Mouse (Mus musculus) midbrain, embryonic 15.5 days (tissue): ENCODE results near the gene Olfr657. TPM values are rescaled to one million over a fixed set of nuclear protein-coding genes. Genes with fewer than 3 reads are reported as not detected.

Experiments used
- ATAC-seq: fragments of 200-750 bp; cut with Nextera tagmentation; replicated peaks from 2 replicates; pipeline ENCODE4 v1.8.0; 2017; ENCODE audit warnings: moderate TSS enrichment
- H3K27ac ChIP-seq: fragments of 300-500 bp; sonication (generic); 2 replicates; pipeline ENCODE4 v1.5.1; 2015; ENCODE audit warnings: mild to moderate bottlenecking, inconsistent platforms
- H3K27me3 ChIP-seq: fragments of 300-500 bp; sonication (generic); replicated peaks from 2 replicates; pipeline ENCODE4 v1.6.1; 2015; ENCODE audit warnings: inconsistent platforms
- H3K36me3 ChIP-seq: fragments of 300-500 bp; sonication (generic); replicated peaks from 2 replicates; pipeline ENCODE4 v1.6.1; 2015; ENCODE audit warnings: inconsistent platforms
- H3K4me1 ChIP-seq: fragments of 300-500 bp; sonication (generic); 2 replicates; pipeline ENCODE4 v1.6.1; 2015; ENCODE audit warnings: inconsistent platforms
- H3K4me2 ChIP-seq: fragments of 300-500 bp; sonication (generic); 2 replicates; pipeline ENCODE4 v1.6.1; 2015; ENCODE audit warnings: inconsistent platforms, mild to moderate bottlenecking, moderate library complexity
- H3K4me3 ChIP-seq: fragments of 300-500 bp; sonication (generic); 2 replicates; pipeline ENCODE4 v1.5.1; 2015; ENCODE audit warnings: mild to moderate bottlenecking, inconsistent platforms
- H3K9ac ChIP-seq: fragments of 300-500 bp; sonication (generic); 2 replicates; pipeline ENCODE4 v1.6.1; 2015; ENCODE audit warnings: mild to moderate bottlenecking, inconsistent platforms
- H3K9me3 ChIP-seq: fragments of 300-500 bp; sonication (generic); 2 replicates; pipeline ENCODE4 v1.6.1; 2016; ENCODE audit warnings: inconsistent platforms
- WGBS: fragments of 180-500 bp; shearing (Covaris S2); methylation state at CpG from one replicate; pipeline ENCODE4 v1.1.7; 2015; ENCODE audit warnings: mixed read lengths; 5-methylcytosine and 5-hydroxymethylcytosine counted together
- polyA plus RNA-seq: library from polyadenylated mRNA; unstranded; fragments of >200 nt; fragmentation: Nextera tagmentation; extraction: Ambion mirVana; gene quantifications from 2 replicates; pipeline ENCODE4 v1.2.1, GENCODE M21; 2015

Olfr657 gene
- not detected in 2 replicates for polyA plus RNA-seq

GRCm38 (mm10) chr7:104624494-104624893, at the start of gene Olfr657:
Gene Olfr657 (plus strand): TSS chr7:104624794.
- H3K4me2 ChIP-seq: no peak within 1 kb of the TSS
- no peak for ATAC-seq
- no peak within 1 kb of the TSS for H3K9ac ChIP-seq
- H3K27ac ChIP-seq: no peak within 1 kb of the TSS
- no peaks in the 10 kb centered on the region for H3K4me1 ChIP-seq
- H3K9me3 ChIP-seq: no peaks in the 10 kb centered on the region
- H3K27me3 ChIP-seq: no peaks in the 10 kb centered on the region
- H3K4me3 ChIP-seq: no peak within 1 kb of the TSS
- H3K36me3 ChIP-seq: no peaks in the 10 kb centered on the region

- Histone ChIP-seq H3K9me3 (no peaks in the 10 kb centered on the region), H3K9ac (no peak within 1 kb of the TSS), H3K36me3 (no peaks in the 10 kb centered on the region), H3K4me3 (no peak within 1 kb of the TSS), H3K27ac (no peak within 1 kb of the TSS), H3K27me3 (no peaks in the 10 kb centered on the region), H3K4me2 (no peak within 1 kb of the TSS), H3K4me1 (no peaks in the 10 kb centered on the region)
- WGBS: 76% methylated on average over 2 of the region's 2 CpGs
- no peak for ATAC-seq
Observed at GRCm38 (mm10) chr7:104577014-104577413, 47.6 kb upstream of the Olfr657 start, which contains the start of gene Olfr653. Gene Olfr653 (plus strand): TSS chr7:104577314.

GRCm38 (mm10) chr7:104580846-104581245, 43.7 kb upstream of the Olfr657 start:
- Histone ChIP-seq H3K9me3 (no peaks in the 10 kb centered on the region), H3K27ac (no peak overlapping the region), H3K9ac (no peak overlapping the region), H3K27me3 (no peaks in the 10 kb centered on the region), H3K4me3 (no peak overlapping the region), H3K4me2 (no peak overlapping the region), H3K36me3 (no peaks in the 10 kb centered on the region), H3K4me1 (no peaks in the 10 kb centered on the region)
- ATAC-seq: no peak
- WGBS: 98% methylated on average over 4 of the region's 4 CpGs

GRCm38 (mm10) chr7:104581429-104581828, 43.2 kb upstream of the Olfr657 start:
- H3K4me1 ChIP-seq: no peaks in the 10 kb centered on the region
- H3K9ac ChIP-seq: no peak overlapping the region
- H3K9me3 ChIP-seq: no peaks in the 10 kb centered on the region
- H3K27me3 ChIP-seq: no peaks in the 10 kb centered on the region
- H3K4me3 ChIP-seq: no peak overlapping the region
- ATAC-seq: no peak
- H3K4me2 ChIP-seq: no peak overlapping the region
- WGBS: 89% methylated on average over 4 of the region's 4 CpGs
- H3K27ac ChIP-seq: no peak overlapping the region
- H3K36me3 ChIP-seq: no peaks in the 10 kb centered on the region

GRCm38 (mm10) chr7:104586725-104587124, 37.9 kb upstream of the Olfr657 start, which contains the start of gene Olfr654:
Gene Olfr654 (plus strand): TSS chr7:104587025.
- H3K4me2 ChIP-seq: no peak within 1 kb of the TSS
- no peaks in the 10 kb centered on the region for H3K36me3 ChIP-seq
- no peak within 1 kb of the TSS for H3K9ac ChIP-seq
- H3K4me1 ChIP-seq: no peaks in the 10 kb centered on the region
- no peak within 1 kb of the TSS for H3K4me3 ChIP-seq
- 88% methylated on average over 4 of the region's 4 CpGs for WGBS
- H3K9me3 ChIP-seq: no peaks in the 10 kb centered on the region
- ATAC-seq: no peak
- H3K27ac ChIP-seq: no peak within 1 kb of the TSS
- no peaks in the 10 kb centered on the region for H3K27me3 ChIP-seq

- Histone ChIP-seq H3K4me2 (no peak overlapping the region), H3K4me1 (no peaks in the 10 kb centered on the region), H3K36me3 (no peaks in the 10 kb centered on the region), H3K27me3 (no peaks in the 10 kb centered on the region), H3K9me3 (no peaks in the 10 kb centered on the region), H3K27ac (no peak overlapping the region), H3K9ac (no peak overlapping the region), H3K4me3 (no peak overlapping the region)
- ATAC-seq: no peak
- WGBS: 82% methylated on average over 5 of the region's 5 CpGs
Observed at GRCm38 (mm10) chr7:104588274-104588673, 36.3 kb upstream of the Olfr657 start.

- H3K4me1 ChIP-seq: no peaks in the 10 kb centered on the region
- ATAC-seq: no peak
- H3K9ac ChIP-seq: no peak within 1 kb of the TSS
- no peaks in the 10 kb centered on the region for H3K27me3 ChIP-seq
- no peak within 1 kb of the TSS for H3K4me2 ChIP-seq
- H3K4me3 ChIP-seq: no peak within 1 kb of the TSS
- WGBS: 87% methylated on average over 2 of the region's 2 CpGs
- no peaks in the 10 kb centered on the region for H3K36me3 ChIP-seq
- no peak within 1 kb of the TSS for H3K27ac ChIP-seq
- H3K9me3 ChIP-seq: no peaks in the 10 kb centered on the region
Observed at GRCm38 (mm10) chr7:104601679-104602078, 22.9 kb upstream of the Olfr657 start, which contains the start of gene Olfr655. Gene Olfr655 (minus strand): TSS chr7:104601779.

- WGBS: 7% methylated on average over 3 of the region's 3 CpGs
- Histone ChIP-seq H3K4me3 (no peak overlapping the region), H3K27ac (no peak overlapping the region), H3K4me1 (no peaks in the 10 kb centered on the region), H3K9ac (no peak overlapping the region), H3K9me3 (no peaks in the 10 kb centered on the region), H3K36me3 (no peaks in the 10 kb centered on the region), H3K4me2 (no peak overlapping the region), H3K27me3 (no peaks in the 10 kb centered on the region)
- ATAC-seq: no peak
Observed at GRCm38 (mm10) chr7:104603173-104603572, 21.4 kb upstream of the Olfr657 start.

GRCm38 (mm10) chr7:104604727-104605126, 19.9 kb upstream of the Olfr657 start:
- Histone ChIP-seq H3K9ac (no peak overlapping the region), H3K4me1 (no peaks in the 10 kb centered on the region), H3K4me3 (no peak overlapping the region), H3K27ac (no peak overlapping the region), H3K4me2 (no peak overlapping the region), H3K9me3 (no peaks in the 10 kb centered on the region), H3K27me3 (no peaks in the 10 kb centered on the region), H3K36me3 (no peaks in the 10 kb centered on the region)
- ATAC-seq: no peak

GRCm38 (mm10) chr7:104613655-104614054, 10.9 kb upstream of the Olfr657 start, which contains the start of gene Olfr656:
Gene Olfr656 (plus strand): TSS chr7:104613955.
- Histone ChIP-seq H3K4me3 (no peak within 1 kb of the TSS), H3K27ac (no peak within 1 kb of the TSS), H3K4me1 (no peaks in the 10 kb centered on the region), H3K9ac (no peak within 1 kb of the TSS), H3K36me3 (no peaks in the 10 kb centered on the region), H3K9me3 (no peaks in the 10 kb centered on the region), H3K27me3 (no peaks in the 10 kb centered on the region), H3K4me2 (no peak within 1 kb of the TSS)
- 68% methylated on average over 4 of the region's 4 CpGs for WGBS
- no peak for ATAC-seq

GRCm38 (mm10) chr7:104646841-104647482, 22.4 kb downstream of the Olfr657 start, which contains the start of gene Olfr658:
Gene Olfr658 (minus strand): TSS chr7:104647305.
- Histone ChIP-seq H3K4me2 (peak within 1 kb of the TSS; percentile 54), H3K36me3 (no peaks in the 10 kb centered on the region), H3K4me3 (peak within 1 kb of the TSS; percentile 36), H3K27me3 (no peaks in the 10 kb centered on the region), H3K9me3 (no peaks in the 10 kb centered on the region), H3K27ac (no peak within 1 kb of the TSS), H3K4me1 (no peaks in the 10 kb centered on the region), H3K9ac (no peak within 1 kb of the TSS)
- ATAC-seq: peak; percentile 95
- 27% methylated on average over 22 of the region's 22 CpGs for WGBS

- H3K4me2 ChIP-seq: no peak within 1 kb of the TSS
- H3K36me3 ChIP-seq: no peaks in the 10 kb centered on the region
- H3K4me1 ChIP-seq: no peaks in the 10 kb centered on the region
- ATAC-seq: no peak
- H3K27ac ChIP-seq: no peak within 1 kb of the TSS
- no peaks in the 10 kb centered on the region for H3K27me3 ChIP-seq
- H3K4me3 ChIP-seq: no peak within 1 kb of the TSS
- no peak within 1 kb of the TSS for H3K9ac ChIP-seq
- H3K9me3 ChIP-seq: no peaks in the 10 kb centered on the region
- WGBS: 89% methylated on average over 3 of the region's 3 CpGs
Observed at GRCm38 (mm10) chr7:104666453-104666852, 41.9 kb downstream of the Olfr657 start, which contains the start of gene Olfr659. Gene Olfr659 (plus strand): TSS chr7:104666753.

- Histone ChIP-seq H3K9me3 (no peaks in the 10 kb centered on the region), H3K27ac (no peak within 1 kb of the TSS), H3K36me3 (no peaks in the 10 kb centered on the region), H3K4me3 (no peak within 1 kb of the TSS), H3K4me1 (no peaks in the 10 kb centered on the region), H3K9ac (no peak within 1 kb of the TSS), H3K4me2 (no peak within 1 kb of the TSS), H3K27me3 (no peaks in the 10 kb centered on the region)
- 89% methylated on average over 2 of the region's 2 CpGs for WGBS
- no peak for ATAC-seq
Observed at GRCm38 (mm10) chr7:104686201-104686600, 61.6 kb downstream of the Olfr657 start, which contains the start of gene Olfr661. Gene Olfr661 (plus strand): TSS chr7:104686501.
